Mouse (Mus musculus) limb, embryonic 15.5 days (tissue): ENCODE measurements around the gene Hacd1. TPM values are rescaled to one million over a fixed set of nuclear protein-coding genes. Genes with fewer than 3 reads are reported as not detected.
A peak's percentile ranks its signal among the peaks of the same experiment; 100 is the strongest.

Experiments used
- ATAC-seq: fragments of 200-750 bp; cut with Nextera tagmentation; 2 replicates; pipeline ENCODE4 v1.8.0; 2017; ENCODE audit warnings: low read depth, moderate TSS enrichment; ENCODE audit not compliant: insufficient number of reproducible peaks, low FRiP score, low TSS enrichment
- H3K27ac ChIP-seq: fragments of 300-500 bp; sonication (generic); 2 replicates; pipeline ENCODE4 v1.5.1; 2015; ENCODE audit warnings: moderate library complexity, mild to moderate bottlenecking, inconsistent platforms
- H3K27me3 ChIP-seq: fragments of 300-500 bp; sonication (generic); 2 replicates; pipeline ENCODE4 v1.6.1; 2015; ENCODE audit warnings: inconsistent platforms
- H3K36me3 ChIP-seq: fragments of 300-500 bp; sonication (generic); 2 replicates; pipeline ENCODE4 v1.6.1; 2015; ENCODE audit warnings: inconsistent platforms
- H3K4me1 ChIP-seq: fragments of 300-500 bp; sonication (generic); 2 replicates; pipeline ENCODE4 v1.6.1; 2015; ENCODE audit warnings: inconsistent platforms
- H3K4me2 ChIP-seq: fragments of 300-500 bp; sonication (generic); 2 replicates; pipeline ENCODE4 v1.6.1; 2015; ENCODE audit warnings: mild to moderate bottlenecking, inconsistent platforms
- H3K4me3 ChIP-seq: fragments of 300-500 bp; sonication (generic); 2 replicates; pipeline ENCODE4 v1.5.1; 2015; ENCODE audit warnings: mild to moderate bottlenecking, inconsistent platforms
- H3K9ac ChIP-seq: fragments of 300-500 bp; sonication (generic); 2 replicates; pipeline ENCODE4 v1.6.1; 2015; ENCODE audit warnings: inconsistent platforms
- H3K9me3 ChIP-seq: fragments of 300-500 bp; sonication (generic); 2 replicates; pipeline ENCODE4 v1.6.1; 2016; ENCODE audit warnings: inconsistent platforms
- WGBS: fragments of 180-500 bp; shearing (Covaris S2); methylation state at CpG from one replicate; pipeline ENCODE4 v1.1.7; 2015; 5-methylcytosine and 5-hydroxymethylcytosine counted together
- polyA plus RNA-seq: library from polyadenylated mRNA; unstranded; fragments of >200 nt; fragmentation: Nextera tagmentation; extraction: Ambion mirVana; gene quantifications from 2 replicates; pipeline ENCODE4 v1.2.1, GENCODE M21; 2015

The Hacd1 gene
- polyA plus RNA-seq, 1 experiment from 2014 or later: 58.0 TPM

- peak; percentile 86 for ATAC-seq
- Histone ChIP-seq H3K27ac (peak overlapping the region; percentile 82), H3K9me3 (no peaks in the 10 kb centered on the region), H3K4me3 (peak overlapping the region; percentile 84), H3K9ac (peak overlapping the region; percentile 63), H3K4me1 (peaks cover 4% of the 10 kb centered on the region), H3K36me3 (no peaks in the 10 kb centered on the region), H3K27me3 (no peaks in the 10 kb centered on the region), H3K4me2 (peak overlapping the region; percentile 82)
- WGBS: 1% methylated on average over 51 of the region's 58 CpGs
These were observed 768 bp downstream of the Hacd1 start for GRCm38 (mm10) chr2:14055168-14055565.

GRCm38 (mm10) chr2:14054716-14055115, 1.2 kb downstream of the Hacd1 start:
- H3K36me3 ChIP-seq: no peaks in the 10 kb centered on the region
- 4% methylated on average over 6 of the region's 6 CpGs for WGBS
- peak overlapping the region; percentile 63 for H3K9ac ChIP-seq
- peak overlapping the region; percentile 84 for H3K4me3 ChIP-seq
- H3K27me3 ChIP-seq: no peaks in the 10 kb centered on the region
- no peak for ATAC-seq
- peaks cover 4% of the 10 kb centered on the region for H3K4me1 ChIP-seq
- no peaks in the 10 kb centered on the region for H3K9me3 ChIP-seq
- H3K27ac ChIP-seq: peak overlapping the region; percentile 82
- peak overlapping the region; percentile 82 for H3K4me2 ChIP-seq

- Histone ChIP-seq H3K4me1 (peaks cover 4% of the 10 kb centered on the region), H3K9ac (no peak overlapping the region), H3K4me2 (no peak overlapping the region), H3K27ac (no peak overlapping the region), H3K4me3 (no peak overlapping the region), H3K9me3 (no peaks in the 10 kb centered on the region), H3K27me3 (no peaks in the 10 kb centered on the region), H3K36me3 (no peaks in the 10 kb centered on the region)
- no peak for ATAC-seq
- 64% methylated on average over 3 of the region's 3 CpGs for WGBS
These were observed 1.8 kb downstream of the Hacd1 start for GRCm38 (mm10) chr2:14054163-14054562.

- ATAC-seq: no peak
- Histone ChIP-seq H3K9ac (no peak overlapping the region), H3K27me3 (no peaks in the 10 kb centered on the region), H3K4me1 (peaks cover 4% of the 10 kb centered on the region), H3K4me3 (no peak overlapping the region), H3K27ac (no peak overlapping the region), H3K4me2 (no peak overlapping the region), H3K36me3 (no peaks in the 10 kb centered on the region), H3K9me3 (no peaks in the 10 kb centered on the region)
- 65% methylated on average over 3 of the region's 3 CpGs for WGBS
These were observed 2.3 kb downstream of the Hacd1 start for GRCm38 (mm10) chr2:14053618-14054017.

GRCm38 (mm10) chr2:14048808-14049207, 7.1 kb downstream of the Hacd1 start:
- no peaks in the 10 kb centered on the region for H3K27me3 ChIP-seq
- H3K4me2 ChIP-seq: no peak overlapping the region
- 65% methylated on average over 5 of the region's 5 CpGs for WGBS
- no peaks in the 10 kb centered on the region for H3K9me3 ChIP-seq
- H3K4me3 ChIP-seq: no peak overlapping the region
- ATAC-seq: no peak
- no peak overlapping the region for H3K27ac ChIP-seq
- H3K36me3 ChIP-seq: no peaks in the 10 kb centered on the region
- no peak overlapping the region for H3K9ac ChIP-seq
- no peaks in the 10 kb centered on the region for H3K4me1 ChIP-seq

GRCm38 (mm10) chr2:14048381-14048780, 7.6 kb downstream of the Hacd1 start:
- ATAC-seq: no peak
- Histone ChIP-seq H3K9me3 (no peaks in the 10 kb centered on the region), H3K27ac (no peak overlapping the region), H3K36me3 (no peaks in the 10 kb centered on the region), H3K4me3 (no peak overlapping the region), H3K4me2 (no peak overlapping the region), H3K9ac (no peak overlapping the region), H3K27me3 (no peaks in the 10 kb centered on the region), H3K4me1 (no peaks in the 10 kb centered on the region)

GRCm38 (mm10) chr2:14043577-14044170, 12.3 kb downstream of the Hacd1 start:
- Histone ChIP-seq H3K9ac (no peak overlapping the region), H3K4me3 (no peak overlapping the region), H3K4me2 (no peak overlapping the region), H3K36me3 (0 out of 2 replicates have a peak, but pooled peaks cover 4% of the 10 kb centered on the region), H3K27ac (no peak overlapping the region), H3K4me1 (no peaks in the 10 kb centered on the region), H3K27me3 (no peaks in the 10 kb centered on the region), H3K9me3 (no peaks in the 10 kb centered on the region)
- 45% methylated on average over 9 of the region's 9 CpGs for WGBS
- ATAC-seq: no peak

GRCm38 (mm10) chr2:14043011-14043410, 12.9 kb downstream of the Hacd1 start:
- ATAC-seq: no peak
- no peaks in the 10 kb centered on the region for H3K27me3 ChIP-seq
- WGBS: 82% methylated on average over 3 of the region's 3 CpGs

GRCm38 (mm10) chr2:14041249-14041648, 14.7 kb downstream of the Hacd1 start:
- no peak overlapping the region for H3K9ac ChIP-seq
- WGBS: 95% methylated on average over 2 of the region's 2 CpGs

More at GRCm38 (mm10) chr2:14043011-14043410, 12.9 kb downstream of the Hacd1 start:
- Histone ChIP-seq H3K36me3 (0 out of 2 replicates have a peak, but pooled peaks cover 4% of the 10 kb centered on the region), H3K4me3 (no peak overlapping the region), H3K4me2 (no peak overlapping the region), H3K27ac (no peak overlapping the region), H3K4me1 (no peaks in the 10 kb centered on the region), H3K9me3 (no peaks in the 10 kb centered on the region), H3K9ac (no peak overlapping the region)

GRCm38 (mm10) chr2:14019228-14019627, 36.7 kb downstream of the Hacd1 start:
- no peak overlapping the region for H3K9ac ChIP-seq
- no peak overlapping the region for H3K4me3 ChIP-seq
- H3K27me3 ChIP-seq: no peaks in the 10 kb centered on the region
- ATAC-seq: no peak
- no peaks in the 10 kb centered on the region for H3K36me3 ChIP-seq
- H3K4me1 ChIP-seq: no peaks in the 10 kb centered on the region
- no peak overlapping the region for H3K4me2 ChIP-seq
- H3K9me3 ChIP-seq: no peaks in the 10 kb centered on the region
- WGBS: 88% methylated on average over 1 of the region's 1 CpGs
- H3K27ac ChIP-seq: no peak overlapping the region

More at GRCm38 (mm10) chr2:14041249-14041648, 14.7 kb downstream of the Hacd1 start:
- Histone ChIP-seq H3K36me3 (0 out of 2 replicates have a peak, but pooled peaks cover 4% of the 10 kb centered on the region), H3K4me3 (no peak overlapping the region), H3K4me2 (no peak overlapping the region), H3K27ac (no peak overlapping the region), H3K4me1 (no peaks in the 10 kb centered on the region), H3K27me3 (no peaks in the 10 kb centered on the region), H3K9me3 (no peaks in the 10 kb centered on the region)
- ATAC-seq: no peak

GRCm38 (mm10) chr2:14005121-14005520, 50.8 kb downstream of the Hacd1 start:
- H3K4me2 ChIP-seq: no peak overlapping the region
- H3K36me3 ChIP-seq: no peaks in the 10 kb centered on the region

GRCm38 (mm10) chr2:13960136-13960535, 95.8 kb downstream of the Hacd1 start:
- H3K4me1 ChIP-seq: no peaks in the 10 kb centered on the region
- H3K9ac ChIP-seq: no peak overlapping the region
- no peaks in the 10 kb centered on the region for H3K36me3 ChIP-seq
- H3K27me3 ChIP-seq: no peaks in the 10 kb centered on the region
- 73% methylated on average over 1 of the region's 1 CpGs for WGBS
- no peaks in the 10 kb centered on the region; the same call in 1 of the 2 replicates for H3K9me3 ChIP-seq
- no peak overlapping the region for H3K4me2 ChIP-seq
- ATAC-seq: no peak
- no peak overlapping the region for H3K4me3 ChIP-seq
- no peak overlapping the region for H3K27ac ChIP-seq

More at GRCm38 (mm10) chr2:14005121-14005520, 50.8 kb downstream of the Hacd1 start:
- WGBS: 87% methylated on average over 1 of the region's 1 CpGs
- Histone ChIP-seq H3K9me3 (no peaks in the 10 kb centered on the region), H3K4me3 (no peak overlapping the region), H3K9ac (no peak overlapping the region), H3K27ac (no peak overlapping the region), H3K27me3 (no peaks in the 10 kb centered on the region), H3K4me1 (no peaks in the 10 kb centered on the region)
- ATAC-seq: no peak
